Mouse (Mus musculus): ENCODE results near the gene Tpr. TPM values are rescaled to one million over a fixed set of nuclear protein-coding genes. Genes with fewer than 3 reads are reported as not detected.

Tpr gene
- polyA plus RNA-seq, 1 experiment from 2014 or later, result 149 TPM

DNA sequence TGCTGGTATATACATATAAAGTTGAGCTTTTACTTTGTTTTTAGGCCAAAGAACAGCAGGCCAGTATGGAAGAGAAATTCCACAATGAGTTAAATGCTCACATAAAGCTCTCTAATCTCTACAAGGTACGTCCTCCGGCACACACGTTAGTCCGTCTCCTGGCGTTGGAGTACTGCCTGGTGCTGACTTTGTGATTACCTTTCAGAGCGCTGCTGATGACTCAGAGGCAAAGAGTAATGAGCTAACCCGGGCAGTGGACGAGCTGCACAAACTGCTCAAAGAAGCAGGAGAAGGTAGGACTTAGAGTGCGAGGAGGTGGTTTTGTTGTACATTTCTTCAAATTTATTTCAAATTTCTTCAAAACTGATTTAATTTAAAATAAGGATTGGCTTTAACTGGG, 14.6 kb downstream of the Tpr start:
- no peak for ATAC-seq (ENCODE audit: low FRiP score, low read depth)
- Histone ChIP-seq H3K4me2 (replicated peaks) (no peak overlapping the region), H3K4me3 (no peak overlapping the region), H3K9ac (no peak overlapping the region), H3K36me3 (peaks cover 55% of the 10 kb centered on the region), H3K27ac (no peak overlapping the region), H3K27me3 (replicated peaks) (no peaks in the 10 kb centered on the region), H3K4me1 (no peaks in the 10 kb centered on the region), H3K9me3 (no peaks in the 10 kb centered on the region)
- 94% methylated on average over 9 of the region's 9 CpGs for WGBS

DNA sequence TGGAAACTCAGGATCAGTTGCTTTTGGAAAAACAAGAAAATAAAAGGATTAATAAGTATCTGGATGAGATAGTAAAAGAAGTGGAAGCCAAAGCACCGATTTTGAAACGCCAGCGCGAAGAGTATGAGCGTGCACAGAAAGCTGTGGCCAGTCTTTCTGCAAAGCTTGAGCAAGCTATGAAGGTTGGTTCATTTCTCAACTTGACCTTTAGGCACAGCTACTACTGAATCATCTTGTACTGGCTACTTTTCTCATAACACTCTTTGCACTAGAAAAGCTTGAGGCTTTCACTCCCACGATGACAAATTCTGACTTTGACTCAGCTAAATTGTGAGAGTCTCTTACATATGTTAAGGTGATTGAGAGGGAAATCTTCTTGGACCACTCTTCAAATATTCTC, 17.4 kb downstream of the Tpr start:
- Histone ChIP-seq H3K9ac (no peak overlapping the region), H3K27ac (no peak overlapping the region), H3K4me2 (replicated peaks) (no peak overlapping the region), H3K27me3 (replicated peaks) (no peaks in the 10 kb centered on the region), H3K4me1 (no peaks in the 10 kb centered on the region), H3K4me3 (no peak overlapping the region), H3K36me3 (peaks cover 64% of the 10 kb centered on the region), H3K9me3 (no peaks in the 10 kb centered on the region)
- WGBS, result 96% methylated on average over 6 of the region's 6 CpGs
- ATAC-seq (ENCODE audit: low FRiP score, low read depth), result no peak

GRCm38 (mm10) chr1:150416006-150416405, 23.4 kb downstream of the Tpr start:
- no peak for ATAC-seq (ENCODE audit: low FRiP score, low read depth)

DNA sequence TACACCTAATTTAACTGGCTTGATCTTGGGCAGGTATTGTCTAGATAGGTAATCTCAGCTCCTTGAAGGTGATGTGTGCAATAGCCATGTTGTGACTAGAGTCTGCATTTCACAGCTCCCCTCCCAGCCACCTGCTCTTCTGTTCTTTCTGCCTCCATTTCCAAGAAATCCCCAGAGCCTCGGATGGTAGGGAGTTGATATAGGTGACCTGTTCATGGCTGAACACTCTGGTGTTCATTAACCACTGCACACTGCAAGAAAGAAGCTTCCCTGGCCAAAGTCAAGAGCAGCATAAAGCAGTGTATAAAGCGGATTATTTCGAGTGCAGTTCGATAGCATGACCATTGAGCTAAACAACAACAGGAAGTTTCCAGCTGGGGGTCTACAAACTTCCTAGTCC, 25.8 kb downstream of the Tpr start:
- H3K4me1 ChIP-seq, result no peaks in the 10 kb centered on the region
- H3K36me3 ChIP-seq, result peaks cover 68% of the 10 kb centered on the region
- no peak overlapping the region for H3K9ac ChIP-seq
- no peak overlapping the region for H3K27ac ChIP-seq
- no peaks in the 10 kb centered on the region for H3K9me3 ChIP-seq
- no peak for ATAC-seq (ENCODE audit: low FRiP score, low read depth)
- no peak overlapping the region for H3K4me3 ChIP-seq
- no peaks in the 10 kb centered on the region for H3K27me3 ChIP-seq (replicated peaks)
- no peak overlapping the region for H3K4me2 ChIP-seq (replicated peaks)
- 92% methylated on average over 4 of the region's 4 CpGs for WGBS

More at GRCm38 (mm10) chr1:150416006-150416405, 23.4 kb downstream of the Tpr start:
- Histone ChIP-seq H3K9ac (no peak overlapping the region), H3K4me2 (replicated peaks) (no peak overlapping the region), H3K4me1 (no peaks in the 10 kb centered on the region), H3K36me3 (peaks cover 66% of the 10 kb centered on the region), H3K27me3 (replicated peaks) (no peaks in the 10 kb centered on the region), H3K27ac (no peak overlapping the region), H3K9me3 (no peaks in the 10 kb centered on the region), H3K4me3 (no peak overlapping the region)
- WGBS, result 96% methylated on average over 3 of the region's 3 CpGs

- no peak overlapping the region for H3K4me2 ChIP-seq (replicated peaks)
- H3K4me1 ChIP-seq, result no peaks in the 10 kb centered on the region
- WGBS, result 92% methylated on average over 9 of the region's 9 CpGs
- H3K9ac ChIP-seq, result no peak overlapping the region
- H3K9me3 ChIP-seq, result no peaks in the 10 kb centered on the region
- H3K27ac ChIP-seq, result no peak overlapping the region
- peaks cover 73% of the 10 kb centered on the region for H3K36me3 ChIP-seq
- ATAC-seq (ENCODE audit: low FRiP score, low read depth), result no peak
- H3K27me3 ChIP-seq (replicated peaks), result no peaks in the 10 kb centered on the region
- no peak overlapping the region for H3K4me3 ChIP-seq
Observed at GRCm38 (mm10) chr1:150425665-150426064, 33.0 kb downstream of the Tpr start.

DNA sequence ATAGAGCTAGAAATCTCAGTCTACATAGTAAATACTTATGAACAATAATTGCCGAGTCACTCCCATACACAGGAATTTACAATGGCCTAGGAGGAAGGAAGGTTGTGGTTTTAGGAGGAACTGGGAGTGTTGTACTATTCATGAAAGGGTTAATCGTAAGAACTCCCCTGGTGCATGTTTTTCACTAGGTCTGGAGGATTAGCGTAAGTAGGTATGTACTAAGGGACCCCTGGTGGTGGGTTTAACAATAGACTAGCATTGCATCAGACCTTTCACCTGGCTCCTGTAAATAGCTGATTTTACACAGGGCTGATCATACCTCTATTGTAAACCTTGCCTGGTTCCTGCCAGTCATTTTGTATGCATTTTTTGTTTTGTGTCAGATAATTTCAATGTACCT, 33.6 kb downstream of the Tpr start:
- 77% methylated on average over 3 of the region's 3 CpGs for WGBS
- Histone ChIP-seq H3K4me1 (no peaks in the 10 kb centered on the region), H3K27ac (no peak overlapping the region), H3K27me3 (replicated peaks) (no peaks in the 10 kb centered on the region), H3K4me2 (replicated peaks) (no peak overlapping the region), H3K9me3 (no peaks in the 10 kb centered on the region), H3K4me3 (no peak overlapping the region), H3K9ac (no peak overlapping the region), H3K36me3 (peaks cover 78% of the 10 kb centered on the region)
- ATAC-seq (ENCODE audit: low FRiP score, low read depth), result no peak

GRCm38 (mm10) chr1:150438641-150439040, 46.0 kb downstream of the Tpr start:
- ATAC-seq (ENCODE audit: low FRiP score, low read depth), result no peak
- WGBS, result 92% methylated on average over 3 of the region's 3 CpGs
- no peaks in the 10 kb centered on the region for H3K27me3 ChIP-seq (replicated peaks)
- H3K4me2 ChIP-seq (replicated peaks), result no peak overlapping the region
- H3K4me3 ChIP-seq, result no peak overlapping the region
- H3K9me3 ChIP-seq, result no peaks in the 10 kb centered on the region
- no peaks in the 10 kb centered on the region for H3K4me1 ChIP-seq
- no peak overlapping the region for H3K27ac ChIP-seq
- no peak overlapping the region for H3K9ac ChIP-seq
- H3K36me3 ChIP-seq, result peaks cover 71% of the 10 kb centered on the region

- Histone ChIP-seq H3K36me3 (peaks cover 68% of the 10 kb centered on the region), H3K4me3 (no peak overlapping the region), H3K9me3 (no peaks in the 10 kb centered on the region), H3K27ac (no peak overlapping the region), H3K27me3 (replicated peaks) (no peaks in the 10 kb centered on the region), H3K4me1 (no peaks in the 10 kb centered on the region), H3K4me2 (replicated peaks) (no peak overlapping the region), H3K9ac (no peak overlapping the region)
- 83% methylated on average over 4 of the region's 4 CpGs for WGBS
- no peak for ATAC-seq (ENCODE audit: low FRiP score, low read depth)
Observed at GRCm38 (mm10) chr1:150441731-150442130, 49.1 kb downstream of the Tpr start.

GRCm38 (mm10) chr1:150458977-150459376, 66.3 kb downstream of the Tpr start:
- no peak overlapping the region for H3K27ac ChIP-seq
- ATAC-seq (ENCODE audit: low FRiP score, low read depth), result no peak
- H3K36me3 ChIP-seq, result no peaks in the 10 kb centered on the region
- no peaks in the 10 kb centered on the region for H3K4me1 ChIP-seq
- no peak overlapping the region for H3K9ac ChIP-seq
- H3K4me3 ChIP-seq, result no peak overlapping the region
- H3K9me3 ChIP-seq, result no peaks in the 10 kb centered on the region
- no peaks in the 10 kb centered on the region for H3K27me3 ChIP-seq (replicated peaks)
- H3K4me2 ChIP-seq (replicated peaks), result no peak overlapping the region
- WGBS, result 87% methylated on average over 5 of the region's 5 CpGs

GRCm38 (mm10) chr1:150459599-150459998, 67.0 kb downstream of the Tpr start:
- no peaks in the 10 kb centered on the region for H3K36me3 ChIP-seq
- no peak overlapping the region for H3K9ac ChIP-seq
- ATAC-seq (ENCODE audit: low FRiP score, low read depth), result no peak
- H3K4me1 ChIP-seq, result no peaks in the 10 kb centered on the region
- no peak overlapping the region for H3K4me3 ChIP-seq
- no peak overlapping the region for H3K4me2 ChIP-seq (replicated peaks)
- 86% methylated on average over 3 of the region's 3 CpGs for WGBS
- no peaks in the 10 kb centered on the region for H3K27me3 ChIP-seq (replicated peaks)
- H3K27ac ChIP-seq, result no peak overlapping the region
- no peaks in the 10 kb centered on the region for H3K9me3 ChIP-seq

- Histone ChIP-seq H3K27me3 (replicated peaks) (no peaks in the 10 kb centered on the region), H3K36me3 (no peaks in the 10 kb centered on the region), H3K4me2 (replicated peaks) (no peak overlapping the region), H3K27ac (no peak overlapping the region), H3K4me3 (no peak overlapping the region), H3K9me3 (no peaks in the 10 kb centered on the region), H3K4me1 (no peaks in the 10 kb centered on the region), H3K9ac (no peak overlapping the region)
- WGBS, result 86% methylated on average over 7 of the region's 7 CpGs
- no peak for ATAC-seq (ENCODE audit: low FRiP score, low read depth)
Observed at GRCm38 (mm10) chr1:150460595-150460994, 68.0 kb downstream of the Tpr start.

- 83% methylated on average over 5 of the region's 5 CpGs for WGBS
- H3K4me1 ChIP-seq, result no peaks in the 10 kb centered on the region
Observed at GRCm38 (mm10) chr1:150463068-150463467, 70.4 kb downstream of the Tpr start.

DNA sequence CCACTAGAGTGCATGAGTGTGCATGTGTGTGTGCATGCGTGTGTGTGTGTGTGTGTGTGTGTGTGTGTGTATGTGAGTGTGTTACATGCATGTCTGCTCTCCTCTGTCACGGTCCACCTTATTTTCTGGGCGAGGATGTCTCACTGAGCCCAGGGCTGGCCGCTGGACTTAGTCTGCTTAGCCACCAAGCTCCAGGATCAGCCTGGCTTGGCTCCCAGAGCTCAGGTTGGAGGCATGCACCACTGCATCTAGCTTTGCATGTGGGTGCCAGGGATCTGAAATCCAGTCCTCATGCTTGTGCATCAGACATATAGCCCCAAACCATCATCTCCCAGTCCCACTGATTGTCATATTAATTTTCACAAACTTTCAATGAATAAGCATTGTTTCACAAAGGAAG, 71.1 kb downstream of the Tpr start:
- Histone ChIP-seq H3K27ac (no peak overlapping the region), H3K4me2 (replicated peaks) (no peak overlapping the region), H3K9me3 (no peaks in the 10 kb centered on the region), H3K27me3 (replicated peaks) (no peaks in the 10 kb centered on the region), H3K9ac (no peak overlapping the region), H3K36me3 (no peaks in the 10 kb centered on the region), H3K4me3 (no peak overlapping the region), H3K4me1 (no peaks in the 10 kb centered on the region)
- 90% methylated on average over 4 of the region's 4 CpGs for WGBS
- no peak for ATAC-seq (ENCODE audit: low FRiP score, low read depth)

More at GRCm38 (mm10) chr1:150463068-150463467, 70.4 kb downstream of the Tpr start:
- no peaks in the 10 kb centered on the region for H3K27me3 ChIP-seq (replicated peaks)
- H3K4me2 ChIP-seq (replicated peaks), result no peak overlapping the region
- no peaks in the 10 kb centered on the region for H3K36me3 ChIP-seq
- no peak overlapping the region for H3K27ac ChIP-seq
- no peaks in the 10 kb centered on the region for H3K9me3 ChIP-seq
- no peak overlapping the region for H3K4me3 ChIP-seq
- no peak for ATAC-seq (ENCODE audit: low FRiP score, low read depth)
- no peak overlapping the region for H3K9ac ChIP-seq
